Mouse (Mus musculus): ENCODE data around the gene Atf1.

- TF ChIP-seq CTCF (IDR thresholded peaks at IDR 0.05; ENCODE audit: control insufficient read depth, insufficient read depth, insufficient replicate concordance, low read depth, low read length) (no peak), POLR2A (IDR thresholded peaks at IDR 0.05; ENCODE audit: control insufficient read depth, low read depth, low read length) (no peak)
Measured at GRCm38 (mm10) chr15:100256386-100256785, 28.8 kb downstream of the Atf1 start.
